Comparison of ENCODE assay signal across 28 mouse cellular contexts in genomic region chr6:28074470-28074869, GRCm38 (mm10).
"Had no signal": no experiment of that assay in that cellular context is flagged by ENCODE, and none has a peak within 500 bp of the region (broad histone marks: within the 10 kb centered on the region; RNA-seq: fewer than 3 reads in every experiment).

No protein-coding gene starts in this region.

- H3K9ac ChIP-seq: embryonic facial prominence, embryonic 12.5 days; embryonic facial prominence, embryonic 13.5 days; embryonic facial prominence, embryonic 15.5 days; forebrain, embryonic 12.5 days; forebrain, embryonic 13.5 days; forebrain, embryonic 15.5 days; forebrain, postnatal 0 days had no signal

- H3K36me3 ChIP-seq: embryonic facial prominence, embryonic 10.5 days; embryonic facial prominence, embryonic 12.5 days; embryonic facial prominence, embryonic 13.5 days; embryonic facial prominence, embryonic 15.5 days; forebrain, embryonic 10.5 days; forebrain, embryonic 12.5 days; forebrain, embryonic 15.5 days had no signal

- DNase-seq: cerebellum, adult 18-20 months; cerebellum, adult 2 months; cerebellum, adult 8-10 months; cerebellum, adult 9-10 months; cerebellum, adult 9-11 months; cerebellum, postnatal 10 days; cerebellum, postnatal 14 days; cerebellum, postnatal 25 days; cerebellum, postnatal 36 days; embryo, embryonic 11 days; forebrain, postnatal 0 days; gastrocnemius, adult 2 months; gastrocnemius, postnatal 10 days; gastrocnemius, postnatal 14 days; gastrocnemius, postnatal 25 days; gastrocnemius, postnatal 36 days; heart, adult 11 months had no signal

- H3K9me3 ChIP-seq: embryonic facial prominence, embryonic 10.5 days; embryonic facial prominence, embryonic 12.5 days; embryonic facial prominence, embryonic 13.5 days; embryonic facial prominence, embryonic 15.5 days; forebrain, embryonic 10.5 days; forebrain, embryonic 12.5 days; forebrain, embryonic 13.5 days; forebrain, embryonic 15.5 days had no signal

- H3K4me1 ChIP-seq: embryonic facial prominence, embryonic 10.5 days; embryonic facial prominence, embryonic 12.5 days; embryonic facial prominence, embryonic 13.5 days; embryonic facial prominence, embryonic 15.5 days; forebrain, embryonic 12.5 days; forebrain, embryonic 13.5 days; forebrain, embryonic 15.5 days had no signal

- H3K27me3 ChIP-seq: embryonic facial prominence, embryonic 12.5 days; embryonic facial prominence, embryonic 13.5 days; embryonic facial prominence, embryonic 15.5 days; forebrain, embryonic 12.5 days; forebrain, embryonic 13.5 days; forebrain, embryonic 15.5 days had no signal

- H3K27ac ChIP-seq: embryonic facial prominence, embryonic 10.5 days; embryonic facial prominence, embryonic 12.5 days; embryonic facial prominence, embryonic 13.5 days; embryonic facial prominence, embryonic 15.5 days; forebrain, embryonic 10.5 days; forebrain, embryonic 12.5 days; forebrain, embryonic 13.5 days; forebrain, embryonic 15.5 days; gastrocnemius, adult 2 months had no signal

- ATAC-seq: forebrain, embryonic 13.5 days; forebrain, embryonic 14.5 days; forebrain, embryonic 15.5 days; forebrain, embryonic 16.5 days; forebrain, postnatal 0 days had no signal

- H3K4me3 ChIP-seq: embryonic facial prominence, embryonic 10.5 days; embryonic facial prominence, embryonic 12.5 days; embryonic facial prominence, embryonic 13.5 days; embryonic facial prominence, embryonic 15.5 days; erythroblast, embryonic 14.5 days; forebrain, embryonic 10.5 days; forebrain, embryonic 12.5 days; forebrain, embryonic 13.5 days; forebrain, embryonic 15.5 days; gastrocnemius, adult 2 months had no signal

- H3K4me2 ChIP-seq: embryonic facial prominence, embryonic 12.5 days; embryonic facial prominence, embryonic 13.5 days; embryonic facial prominence, embryonic 15.5 days; forebrain, embryonic 12.5 days; forebrain, embryonic 13.5 days; forebrain, embryonic 15.5 days had no signal
